Mouse (Mus musculus) neural tube, embryonic 14.5 days (tissue): ENCODE data around the gene H2al1c. TPM values are rescaled to one million over a fixed set of nuclear protein-coding genes. Genes with fewer than 3 reads are reported as not detected.
"Not testable (repeated sequence)": the region's sequence is repeated elsewhere in the genome, so short reads cannot be mapped to it uniquely, and the experiment has no call there.

ENCODE experiments used
- ATAC-seq: fragments of 200-750 bp; cut with Nextera tagmentation; 2 replicates; pipeline ENCODE4 v1.8.0; 2017; ENCODE audit warnings: low read depth, mild to moderate bottlenecking, moderate TSS enrichment, moderate library complexity
- H3K27ac ChIP-seq: fragments of 300-500 bp; sonication (generic); 2 replicates; pipeline ENCODE4 v1.5.1; 2014; ENCODE audit warnings: low read depth, mild to moderate bottlenecking, control low read depth, low read length, moderate library complexity, mixed read lengths
- H3K27me3 ChIP-seq: fragments of 300-500 bp; sonication (generic); 2 replicates; pipeline ENCODE4 v1.6.1; 2014; ENCODE audit warnings: low read length; ENCODE audit not compliant: control insufficient read depth, insufficient read depth
- H3K36me3 ChIP-seq: fragments of 300-500 bp; sonication (generic); 2 replicates; pipeline ENCODE4 v1.6.1; 2014; ENCODE audit warnings: low read length, mixed read lengths; ENCODE audit not compliant: control insufficient read depth, insufficient read depth
- H3K4me1 ChIP-seq: fragments of 300-500 bp; sonication (generic); 2 replicates; pipeline ENCODE4 v1.6.1; 2014; ENCODE audit warnings: low read length; ENCODE audit not compliant: control insufficient read depth, insufficient read depth
- H3K4me2 ChIP-seq: fragments of 300-500 bp; sonication (generic); 2 replicates; pipeline ENCODE4 v1.6.1; 2014; ENCODE audit warnings: mild to moderate bottlenecking, low read depth, low read length, control low read depth
- H3K4me3 ChIP-seq: fragments of 300-500 bp; sonication (generic); 2 replicates; pipeline ENCODE4 v1.5.1; 2014; ENCODE audit warnings: low read depth, low read length, control low read depth, mixed read lengths
- H3K9ac ChIP-seq: fragments of 300-500 bp; sonication (generic); replicated peaks from 2 replicates; pipeline ENCODE4 v1.6.1; 2014; ENCODE audit warnings: low read depth, mild to moderate bottlenecking, control low read depth, low read length, mixed read lengths
- H3K9me3 ChIP-seq: fragments of 300-500 bp; sonication (generic); 2 replicates; pipeline ENCODE4 v1.6.1; 2016; ENCODE audit warnings: low read length; ENCODE audit not compliant: control insufficient read depth
- WGBS: fragments of 180-500 bp; shearing (Covaris S2); extraction: QIAGEN DNeasy Blood & Tissue Kit; methylation state at CpG from one replicate; pipeline ENCODE4 v1.1.7; 2014; 5-methylcytosine and 5-hydroxymethylcytosine counted together
- polyA plus RNA-seq: library from polyadenylated mRNA; unstranded; fragments of >200 nt; fragmentation: Nextera tagmentation; extraction: Ambion mirVana; gene quantifications from 2 replicates; pipeline ENCODE4 v1.2.1, GENCODE M21; 2014

Gene H2al1c
- polyA plus RNA-seq, 1 experiment from 2014 or later, result not detected

DNA sequence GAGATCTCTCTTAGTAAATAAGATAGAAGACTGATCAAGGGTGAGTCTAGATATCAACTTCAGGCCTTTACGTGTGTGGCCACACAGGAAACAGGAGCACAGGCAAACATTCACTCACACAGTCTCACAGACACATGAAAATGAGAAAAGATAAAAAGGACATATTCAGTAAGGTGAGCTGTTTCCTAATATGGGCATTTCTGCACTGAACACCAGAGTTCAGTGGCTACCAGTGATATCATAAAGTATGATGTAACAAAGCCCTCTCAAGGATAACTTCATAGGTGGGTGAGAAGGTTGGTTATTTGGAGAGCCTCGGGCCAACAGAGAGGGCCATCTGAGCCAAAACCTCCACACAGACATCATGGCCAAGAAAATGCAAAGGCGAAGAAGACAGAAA, 6.5 kb upstream of the H2al1c start, which contains the start of gene H2al1a:
Gene H2al1a, plus strand, starts transcription at position 301 of the 400 bp plus-strand sequence.
- not testable (repeated sequence) for H3K27ac ChIP-seq, H3K9ac ChIP-seq, ATAC-seq, H3K4me1 ChIP-seq, H3K4me2 ChIP-seq, H3K36me3 ChIP-seq, H3K27me3 ChIP-seq, H3K9me3 ChIP-seq, H3K4me3 ChIP-seq
- WGBS, result no CpG with 5 or more reads among the region's 3 CpGs

DNA sequence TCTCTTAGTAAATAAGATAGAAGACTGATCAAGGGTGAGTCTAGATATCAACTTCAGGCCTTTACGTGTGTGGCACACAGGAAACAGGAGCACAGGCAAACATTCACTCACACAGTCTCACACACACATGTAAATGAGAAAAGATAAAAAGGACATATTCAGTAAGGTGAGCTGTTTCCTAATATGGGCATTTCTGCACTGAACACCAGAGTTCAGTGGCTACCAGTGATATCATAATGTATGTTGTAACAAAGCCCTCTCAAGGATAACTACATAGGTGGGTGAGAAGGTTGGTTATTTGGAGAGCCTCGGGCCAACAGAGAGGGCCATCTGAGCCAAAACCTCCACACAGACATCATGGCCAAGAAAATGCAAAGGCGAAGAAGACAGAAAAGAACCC, 3.3 kb upstream of the H2al1c start, which contains the start of gene H2al1b:
Gene H2al1b, plus strand, starts transcription at position 301 of the 400 bp plus-strand sequence.
- not testable (repeated sequence) for H3K4me1 ChIP-seq, H3K4me2 ChIP-seq, ATAC-seq, H3K9me3 ChIP-seq, H3K27me3 ChIP-seq, H3K36me3 ChIP-seq, H3K27ac ChIP-seq, H3K9ac ChIP-seq, H3K4me3 ChIP-seq
- WGBS, result 100% methylated on average over 1 of the region's 3 CpGs

DNA sequence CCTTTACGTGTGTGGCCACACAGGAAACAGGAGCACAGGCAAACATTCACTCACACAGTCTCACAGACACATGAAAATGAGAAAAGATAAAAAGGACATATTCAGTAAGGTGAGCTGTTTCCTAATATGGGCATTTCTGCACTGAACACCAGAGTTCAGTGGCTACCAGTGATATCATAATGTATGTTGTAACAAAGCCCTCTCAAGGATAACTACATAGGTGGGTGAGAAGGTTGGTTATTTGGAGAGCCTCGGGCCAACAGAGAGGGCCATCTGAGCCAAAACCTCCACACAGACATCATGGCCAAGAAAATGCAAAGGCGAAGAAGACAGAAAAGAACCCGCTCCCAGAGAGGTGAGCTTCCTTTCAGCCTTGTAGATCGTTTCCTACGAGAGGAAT, 3.1 kb downstream of the H2al1c start, which contains the start of gene H2al1d:
Gene H2al1d, plus strand, starts transcription at position 301 of the 400 bp plus-strand sequence.
- H3K4me2 ChIP-seq, H3K27ac ChIP-seq, H3K36me3 ChIP-seq, H3K9ac ChIP-seq, H3K4me1 ChIP-seq, ATAC-seq, H3K9me3 ChIP-seq, H3K4me3 ChIP-seq, H3K27me3 ChIP-seq: not testable (repeated sequence)
- no CpG with 5 or more reads among the region's 6 CpGs for WGBS

DNA sequence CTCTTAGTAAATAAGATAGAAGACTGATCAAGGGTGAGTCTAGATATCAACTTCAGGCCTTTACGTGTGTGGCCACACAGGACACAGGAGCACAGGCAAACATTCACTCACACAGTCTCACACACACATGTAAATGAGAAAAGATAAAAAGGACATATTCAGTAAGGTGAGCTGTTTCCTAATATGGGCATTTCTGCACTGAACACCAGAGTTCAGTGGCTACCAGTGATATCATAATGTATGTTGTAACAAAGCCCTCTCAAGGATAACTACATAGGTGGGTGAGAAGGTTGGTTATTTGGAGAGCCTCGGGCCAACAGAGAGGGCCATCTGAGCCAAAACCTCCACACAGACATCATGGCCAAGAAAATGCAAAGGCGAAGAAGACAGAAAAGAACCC, 6.2 kb downstream of the H2al1c start, which contains the start of gene H2al1e:
Gene H2al1e, plus strand, starts transcription at position 301 of the 400 bp plus-strand sequence.
- H3K9me3 ChIP-seq, H3K27me3 ChIP-seq, H3K4me3 ChIP-seq, ATAC-seq, H3K9ac ChIP-seq, H3K4me2 ChIP-seq, H3K27ac ChIP-seq, H3K36me3 ChIP-seq, H3K4me1 ChIP-seq: not testable (repeated sequence)
- WGBS, result no CpG with 5 or more reads among the region's 3 CpGs

DNA sequence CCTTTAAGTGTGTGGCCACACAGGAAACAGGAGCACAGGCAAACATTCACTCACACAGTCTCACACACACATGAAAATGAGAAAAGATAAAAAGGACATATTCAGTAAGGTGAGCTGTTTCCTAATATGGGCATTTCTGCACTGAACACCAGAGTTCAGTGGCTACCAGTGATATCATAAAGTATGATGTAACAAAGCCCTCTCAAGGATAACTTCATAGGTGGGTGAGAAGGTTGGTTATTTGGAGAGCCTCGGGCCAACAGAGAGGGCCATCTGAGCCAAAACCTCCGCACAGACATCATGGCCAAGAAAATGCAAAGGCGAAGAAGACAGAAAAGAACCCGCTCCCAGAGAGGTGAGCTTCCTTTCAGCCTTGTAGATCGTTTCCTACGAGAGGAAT, 9.4 kb downstream of the H2al1c start, which contains the start of gene H2al1f:
Gene H2al1f, plus strand, starts transcription at position 301 of the 400 bp plus-strand sequence.
- H3K9me3 ChIP-seq, H3K4me1 ChIP-seq, ATAC-seq, H3K27ac ChIP-seq, H3K27me3 ChIP-seq, H3K9ac ChIP-seq, H3K4me2 ChIP-seq, H3K4me3 ChIP-seq, H3K36me3 ChIP-seq: not testable (repeated sequence)
- WGBS, result no CpG with 5 or more reads among the region's 6 CpGs

DNA sequence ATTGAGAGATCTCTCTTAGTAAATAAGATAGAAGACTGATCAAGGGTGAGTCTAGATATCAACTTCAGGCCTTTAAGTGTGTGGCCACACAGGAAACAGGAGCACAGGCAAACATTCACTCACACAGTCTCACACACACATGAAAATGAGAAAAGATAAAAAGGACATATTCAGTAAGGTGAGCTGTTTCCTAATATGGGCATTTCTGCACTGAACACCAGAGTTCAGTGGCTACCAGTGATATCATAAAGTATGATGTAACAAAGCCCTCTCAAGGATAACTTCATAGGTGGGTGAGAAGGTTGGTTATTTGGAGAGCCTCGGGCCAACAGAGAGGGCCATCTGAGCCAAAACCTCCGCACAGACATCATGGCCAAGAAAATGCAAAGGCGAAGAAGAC, 12.5 kb downstream of the H2al1c start, which contains the start of gene H2al1g:
Gene H2al1g, plus strand, starts transcription at position 301 of the 400 bp plus-strand sequence.
- not testable (repeated sequence) for H3K27ac ChIP-seq, H3K27me3 ChIP-seq, H3K36me3 ChIP-seq, H3K4me1 ChIP-seq, H3K9me3 ChIP-seq, H3K9ac ChIP-seq, H3K4me3 ChIP-seq, H3K4me2 ChIP-seq, ATAC-seq
- WGBS, result no CpG with 5 or more reads among the region's 3 CpGs

DNA sequence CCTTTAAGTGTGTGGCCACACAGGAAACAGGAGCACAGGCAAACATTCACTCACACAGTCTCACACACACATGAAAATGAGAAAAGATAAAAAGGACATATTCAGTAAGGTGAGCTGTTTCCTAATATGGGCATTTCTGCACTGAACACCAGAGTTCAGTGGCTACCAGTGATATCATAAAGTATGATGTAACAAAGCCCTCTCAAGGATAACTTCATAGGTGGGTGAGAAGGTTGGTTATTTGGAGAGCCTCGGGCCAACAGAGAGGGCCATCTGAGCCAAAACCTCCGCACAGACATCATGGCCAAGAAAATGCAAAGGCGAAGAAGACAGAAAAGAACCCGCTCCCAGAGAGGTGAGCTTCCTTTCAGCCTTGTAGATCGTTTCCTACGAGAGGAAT, 15.7 kb downstream of the H2al1c start, which contains the start of gene H2al1h:
Gene H2al1h, plus strand, starts transcription at position 301 of the 400 bp plus-strand sequence.
- ATAC-seq, H3K27ac ChIP-seq, H3K36me3 ChIP-seq, H3K9me3 ChIP-seq, H3K9ac ChIP-seq, H3K27me3 ChIP-seq, H3K4me2 ChIP-seq, H3K4me1 ChIP-seq, H3K4me3 ChIP-seq: not testable (repeated sequence)
- no CpG with 5 or more reads among the region's 6 CpGs for WGBS

DNA sequence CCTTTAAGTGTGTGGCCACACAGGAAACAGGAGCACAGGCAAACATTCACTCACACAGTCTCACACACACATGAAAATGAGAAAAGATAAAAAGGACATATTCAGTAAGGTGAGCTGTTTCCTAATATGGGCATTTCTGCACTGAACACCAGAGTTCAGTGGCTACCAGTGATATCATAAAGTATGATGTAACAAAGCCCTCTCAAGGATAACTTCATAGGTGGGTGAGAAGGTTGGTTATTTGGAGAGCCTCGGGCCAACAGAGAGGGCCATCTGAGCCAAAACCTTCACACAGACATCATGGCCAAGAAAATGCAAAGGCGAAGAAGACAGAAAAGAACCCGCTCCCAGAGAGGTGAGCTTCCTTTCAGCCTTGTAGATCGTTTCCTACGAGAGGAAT, 18.9 kb downstream of the H2al1c start, which contains the start of gene H2al1i:
Gene H2al1i, plus strand, starts transcription at position 301 of the 400 bp plus-strand sequence.
- H3K4me2 ChIP-seq, H3K4me3 ChIP-seq, H3K9ac ChIP-seq, H3K9me3 ChIP-seq, ATAC-seq, H3K27ac ChIP-seq, H3K4me1 ChIP-seq, H3K27me3 ChIP-seq, H3K36me3 ChIP-seq: not testable (repeated sequence)
- WGBS, result 100% methylated on average over 2 of the region's 5 CpGs

DNA sequence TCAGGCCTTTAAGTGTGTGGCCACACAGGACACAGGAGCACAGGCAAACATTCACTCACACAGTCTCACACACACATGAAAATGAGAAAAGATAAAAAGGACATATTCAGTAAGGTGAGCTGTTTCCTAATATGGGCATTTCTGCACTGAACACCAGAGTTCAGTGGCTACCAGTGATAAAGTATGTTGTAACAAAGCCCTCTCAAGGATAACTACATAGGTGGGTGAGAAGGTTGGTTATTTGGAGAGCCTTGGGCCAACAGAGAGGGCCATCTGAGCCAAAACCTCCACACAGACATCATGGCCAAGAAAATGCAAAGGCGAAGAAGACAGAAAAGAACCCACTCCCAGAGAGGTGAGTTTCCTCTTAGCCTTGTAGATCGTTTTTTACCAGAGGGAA, 22.1 kb downstream of the H2al1c start, which contains the start of gene H2al1j:
Gene H2al1j, plus strand, starts transcription at position 301 of the 400 bp plus-strand sequence.
- not testable (repeated sequence) for H3K9me3 ChIP-seq, H3K4me2 ChIP-seq, H3K36me3 ChIP-seq, H3K27ac ChIP-seq, H3K4me3 ChIP-seq, H3K27me3 ChIP-seq, ATAC-seq, H3K4me1 ChIP-seq, H3K9ac ChIP-seq
- WGBS, result 95% methylated on average over 2 of the region's 2 CpGs
